Mouse (Mus musculus): ENCODE measurements around the gene Samd13. TPM values are rescaled to one million over a fixed set of nuclear protein-coding genes. Genes with fewer than 3 reads are reported as not detected.
A peak's percentile ranks its signal among the peaks of the same experiment; 100 is the strongest.

Samd13 gene
- polyA plus RNA-seq (2012; rRNA removed), result 0.60 TPM in 1 of 2 replicates, not detected in the other

- peaks cover 20% of the 10 kb centered on the region for H3K4me1 ChIP-seq (replicated peaks; ENCODE audit: control insufficient read depth, insufficient read depth, low read length)
- TF ChIP-seq CTCF (IDR thresholded peaks at IDR 0.05; ENCODE audit: borderline replicate concordance, control insufficient read depth, extremely low read depth, insufficient read depth, low read length, poor library complexity) (peak; percentile 22; the same call in 1 of the 2 replicates), POLR2A (IDR thresholded peaks at IDR 0.05; ENCODE audit: control insufficient read depth, extremely low read depth, insufficient read depth, low read length, poor library complexity) (0 out of 2 replicates have a peak, but pooled peaks have one; percentile 14)
- no peaks in the 10 kb centered on the region for H3K27me3 ChIP-seq (ENCODE audit: control insufficient read depth, insufficient read depth, low read length)
- peak within 1 kb of the TSS; percentile 52 for H3K4me3 ChIP-seq (ENCODE audit: control insufficient read depth, insufficient read depth, low read length)
- DNase-seq, result peak; percentile 69
- peak within 1 kb of the TSS; percentile 27; the same call in 1 of the 2 replicates for H3K27ac ChIP-seq (ENCODE audit: control insufficient read depth, insufficient read depth, low read length)
- no peaks in the 10 kb centered on the region for H3K36me3 ChIP-seq (ENCODE audit: control insufficient read depth, insufficient read depth, low read length)
- WGBS, result 8% methylated on average over 50 of the region's 50 CpGs
These were observed at the start of gene Samd13 for GRCm38 (mm10) chr3:146684811-146685675. TSS of gene Samd13 (minus strand) at chr3:146685592.

- DNase-seq, result no peak
- no peak overlapping the region for H3K4me3 ChIP-seq (ENCODE audit: control insufficient read depth, insufficient read depth, low read length)
- no peaks in the 10 kb centered on the region for H3K27me3 ChIP-seq (ENCODE audit: control insufficient read depth, insufficient read depth, low read length)
- H3K36me3 ChIP-seq (ENCODE audit: control insufficient read depth, insufficient read depth, low read length), result peaks cover 33% of the 10 kb centered on the region
- WGBS, result 98% methylated on average over 11 of the region's 11 CpGs
- no peak overlapping the region for H3K27ac ChIP-seq (ENCODE audit: control insufficient read depth, insufficient read depth, low read length)
- no peaks in the 10 kb centered on the region for H3K4me1 ChIP-seq (replicated peaks; ENCODE audit: control insufficient read depth, insufficient read depth, low read length)
- TF ChIP-seq CTCF (IDR thresholded peaks at IDR 0.05; ENCODE audit: borderline replicate concordance, control insufficient read depth, extremely low read depth, insufficient read depth, low read length, poor library complexity), result no peak
- no peak for TF ChIP-seq POLR2A (IDR thresholded peaks at IDR 0.05; ENCODE audit: control insufficient read depth, extremely low read depth, insufficient read depth, low read length, poor library complexity)
These were observed 46.1 kb upstream of the Samd13 start for GRCm38 (mm10) chr3:146731499-146731898.

- WGBS, result 93% methylated on average over 3 of the region's 3 CpGs
- Histone ChIP-seq H3K27ac (ENCODE audit: control insufficient read depth, insufficient read depth, low read length) (no peak overlapping the region), H3K4me1 (replicated peaks; ENCODE audit: control insufficient read depth, insufficient read depth, low read length) (no peaks in the 10 kb centered on the region), H3K4me3 (ENCODE audit: control insufficient read depth, insufficient read depth, low read length) (no peak overlapping the region), H3K36me3 (ENCODE audit: control insufficient read depth, insufficient read depth, low read length) (no peaks in the 10 kb centered on the region), H3K27me3 (ENCODE audit: control insufficient read depth, insufficient read depth, low read length) (no peaks in the 10 kb centered on the region)
- no peak for TF ChIP-seq POLR2A (IDR thresholded peaks at IDR 0.05; ENCODE audit: control insufficient read depth, extremely low read depth, insufficient read depth, low read length, poor library complexity)
- no peak for TF ChIP-seq CTCF (IDR thresholded peaks at IDR 0.05; ENCODE audit: borderline replicate concordance, control insufficient read depth, extremely low read depth, insufficient read depth, low read length, poor library complexity)
- DNase-seq, result no peak
These were observed 37.6 kb upstream of the Samd13 start for GRCm38 (mm10) chr3:146723037-146723436.

GRCm38 (mm10) chr3:146719696-146720095, 34.3 kb upstream of the Samd13 start:
- WGBS, result 72% methylated on average over 4 of the region's 4 CpGs
- H3K4me1 ChIP-seq (replicated peaks; ENCODE audit: control insufficient read depth, insufficient read depth, low read length), result no peaks in the 10 kb centered on the region
- no peak overlapping the region for H3K27ac ChIP-seq (ENCODE audit: control insufficient read depth, insufficient read depth, low read length)
- TF ChIP-seq POLR2A (IDR thresholded peaks at IDR 0.05; ENCODE audit: control insufficient read depth, extremely low read depth, insufficient read depth, low read length, poor library complexity), result no peak
- TF ChIP-seq CTCF (IDR thresholded peaks at IDR 0.05; ENCODE audit: borderline replicate concordance, control insufficient read depth, extremely low read depth, insufficient read depth, low read length, poor library complexity), result no peak
- H3K4me3 ChIP-seq (ENCODE audit: control insufficient read depth, insufficient read depth, low read length), result no peak overlapping the region
- no peak for DNase-seq
- H3K36me3 ChIP-seq (ENCODE audit: control insufficient read depth, insufficient read depth, low read length), result no peaks in the 10 kb centered on the region
- no peaks in the 10 kb centered on the region for H3K27me3 ChIP-seq (ENCODE audit: control insufficient read depth, insufficient read depth, low read length)

GRCm38 (mm10) chr3:146718251-146718650, 32.9 kb upstream of the Samd13 start:
- 91% methylated on average over 5 of the region's 5 CpGs for WGBS
- TF ChIP-seq POLR2A (IDR thresholded peaks at IDR 0.05; ENCODE audit: control insufficient read depth, extremely low read depth, insufficient read depth, low read length, poor library complexity), result no peak
- H3K27me3 ChIP-seq (ENCODE audit: control insufficient read depth, insufficient read depth, low read length), result no peaks in the 10 kb centered on the region
- H3K36me3 ChIP-seq (ENCODE audit: control insufficient read depth, insufficient read depth, low read length), result no peaks in the 10 kb centered on the region
- H3K4me3 ChIP-seq (ENCODE audit: control insufficient read depth, insufficient read depth, low read length), result no peak overlapping the region
- H3K27ac ChIP-seq (ENCODE audit: control insufficient read depth, insufficient read depth, low read length), result no peak overlapping the region
- no peak for DNase-seq
- H3K4me1 ChIP-seq (replicated peaks; ENCODE audit: control insufficient read depth, insufficient read depth, low read length), result no peaks in the 10 kb centered on the region

- H3K4me1 ChIP-seq (replicated peaks; ENCODE audit: control insufficient read depth, insufficient read depth, low read length), result peaks cover 5% of the 10 kb centered on the region; the same call in 1 of the 2 replicates
- H3K27me3 ChIP-seq (ENCODE audit: control insufficient read depth, insufficient read depth, low read length), result no peaks in the 10 kb centered on the region
- TF ChIP-seq CTCF (IDR thresholded peaks at IDR 0.05; ENCODE audit: borderline replicate concordance, control insufficient read depth, extremely low read depth, insufficient read depth, low read length, poor library complexity), result no peak
- TF ChIP-seq POLR2A (IDR thresholded peaks at IDR 0.05; ENCODE audit: control insufficient read depth, extremely low read depth, insufficient read depth, low read length, poor library complexity), result no peak
- H3K27ac ChIP-seq (ENCODE audit: control insufficient read depth, insufficient read depth, low read length), result no peak overlapping the region
- H3K4me3 ChIP-seq (ENCODE audit: control insufficient read depth, insufficient read depth, low read length), result no peak overlapping the region
- 81% methylated on average over 7 of the region's 7 CpGs for WGBS
- H3K36me3 ChIP-seq (ENCODE audit: control insufficient read depth, insufficient read depth, low read length), result no peaks in the 10 kb centered on the region
- no peak for DNase-seq
These were observed 26.9 kb upstream of the Samd13 start for GRCm38 (mm10) chr3:146712305-146712704.
